Mouse (Mus musculus): ENCODE measurements at regions not wholly inside any gene's neighbourhood (a gene's known extent, or its start where the extent isn't known, plus 50 kb on each side); places are given as distances from the start of the nearest gene placed in this dataset.

GRCm38 (mm10) chr10:117979091-117979490 is 133.3 kb upstream of the Rap1b start:
- TF ChIP-seq POLR2A (IDR thresholded peaks at IDR 0.05; ENCODE audit: borderline replicate concordance, low read depth, low read length) (no peak), CTCF (IDR thresholded peaks at IDR 0.05; ENCODE audit: low read depth, low read length) (no peak)
